Mouse (Mus musculus) E14TG2a.4 (cell line): Measurements from ENCODE around the gene Gm38392.

Experiments used
- CTCF ChIP-seq: conservative IDR thresholded peaks from 2 replicates; pipeline ENCODE4 v1.5.1; 2014; ENCODE audit warnings: low read length
- NANOG ChIP-seq: IDR thresholded peaks from 2 replicates; pipeline ENCODE4 v1.6.1; 2014; ENCODE audit warnings: borderline replicate concordance, low read length, mixed read lengths
- POU5F1 ChIP-seq: IDR thresholded peaks from 2 replicates; pipeline ENCODE4 v1.6.1; 2014; ENCODE audit warnings: low read length, borderline replicate concordance

GRCm38 (mm10) chr3:88209306-88209705 is 77.7 kb downstream of the Gm38392 start:
- no peak for TF ChIP-seq CTCF
- TF ChIP-seq NANOG, result no peak
- TF ChIP-seq POU5F1, result no peak
